Mouse (Mus musculus) splenic B cell, adult 2 months (primary cell): ENCODE measurements at regions not wholly inside any gene's neighbourhood (a gene's known extent, or its start where the extent isn't known, plus 50 kb on each side); places are given as distances from the start of the nearest gene placed in this dataset.
A peak's percentile ranks its signal among the peaks of the same experiment; 100 is the strongest.

Source experiments
- DNase-seq: peaks from one replicate; pipeline ENCODE4 v3.0.0-alpha.2; 2011; ENCODE audit warnings: low read depth, low spot score
- H3K27me3 ChIP-seq: 2 replicates; pipeline ENCODE4 v1.6.1; 2012; ENCODE audit warnings: mild to moderate bottlenecking, low read length, moderate library complexity, mixed read lengths; ENCODE audit not compliant: control insufficient read depth, poor library complexity, insufficient read depth, severe bottlenecking
- H3K36me3 ChIP-seq: 2 replicates; pipeline ENCODE4 v1.6.1; 2012; ENCODE audit warnings: mild to moderate bottlenecking, low read length, moderate library complexity, mixed read lengths; ENCODE audit not compliant: control insufficient read depth, poor library complexity, insufficient read depth, severe bottlenecking

GRCm38 (mm10) chr7:117795035-117795434 lies 321.0 kb downstream of the Rps15a start:
- no peak for DNase-seq

GRCm38 (mm10) chr7:117793991-117794390 lies 322.0 kb downstream of the Rps15a start:
- no peak for DNase-seq

More at GRCm38 (mm10) chr7:117795035-117795434, 321.0 kb downstream of the Rps15a start:
- no peaks in the 10 kb centered on the region; the same call in 1 of the 2 replicates for H3K27me3 ChIP-seq
- H3K36me3 ChIP-seq, result no peaks in the 10 kb centered on the region

GRCm38 (mm10) chr7:117792456-117792855 lies 323.5 kb downstream of the Rps15a start:
- no peak for DNase-seq
- H3K36me3 ChIP-seq, result no peaks in the 10 kb centered on the region
- H3K27me3 ChIP-seq, result no peaks in the 10 kb centered on the region

More at GRCm38 (mm10) chr7:117793991-117794390, 322.0 kb downstream of the Rps15a start:
- no peaks in the 10 kb centered on the region for H3K27me3 ChIP-seq
- no peaks in the 10 kb centered on the region for H3K36me3 ChIP-seq

- Histone ChIP-seq H3K36me3 (no peaks in the 10 kb centered on the region), H3K27me3 (no peaks in the 10 kb centered on the region)
- DNase-seq, result no peak
Measured at GRCm38 (mm10) chr7:117778996-117779395, 337.0 kb downstream of the Rps15a start.

GRCm38 (mm10) chr7:117777921-117778320 lies 338.1 kb downstream of the Rps15a start:
- Histone ChIP-seq H3K27me3 (no peaks in the 10 kb centered on the region), H3K36me3 (no peaks in the 10 kb centered on the region)
- DNase-seq, result no peak

- no peaks in the 10 kb centered on the region for H3K36me3 ChIP-seq
- H3K27me3 ChIP-seq, result no peaks in the 10 kb centered on the region
- DNase-seq, result peak; percentile 24
Measured at GRCm38 (mm10) chr7:117771836-117772235, 344.2 kb downstream of the Rps15a start.

- H3K36me3 ChIP-seq, result no peaks in the 10 kb centered on the region
- H3K27me3 ChIP-seq, result no peaks in the 10 kb centered on the region
- DNase-seq, result no peak
Measured at GRCm38 (mm10) chr7:117759506-117759905, 356.5 kb downstream of the Rps15a start.

GRCm38 (mm10) chr7:117757033-117757432 lies 359.0 kb downstream of the Rps15a start:
- H3K27me3 ChIP-seq, result no peaks in the 10 kb centered on the region
- no peaks in the 10 kb centered on the region for H3K36me3 ChIP-seq
- DNase-seq, result no peak

- no peak for DNase-seq
- Histone ChIP-seq H3K36me3 (no peaks in the 10 kb centered on the region), H3K27me3 (no peaks in the 10 kb centered on the region)
Measured at GRCm38 (mm10) chr7:117755830-117756229, 360.2 kb downstream of the Rps15a start.

GRCm38 (mm10) chr7:117753296-117753695 lies 362.7 kb downstream of the Rps15a start:
- DNase-seq, result no peak
- H3K36me3 ChIP-seq, result no peaks in the 10 kb centered on the region
- H3K27me3 ChIP-seq, result no peaks in the 10 kb centered on the region

- H3K27me3 ChIP-seq, result no peaks in the 10 kb centered on the region
- no peak for DNase-seq
- no peaks in the 10 kb centered on the region for H3K36me3 ChIP-seq
Measured at GRCm38 (mm10) chr7:117752302-117753185, 363.4 kb downstream of the Rps15a start.

GRCm38 (mm10) chr7:117747991-117748390 lies 367.2 kb downstream of the Xylt1 start:
- no peak for DNase-seq
- no peaks in the 10 kb centered on the region for H3K36me3 ChIP-seq
- H3K27me3 ChIP-seq, result no peaks in the 10 kb centered on the region; the same call in 1 of the 2 replicates

- Histone ChIP-seq H3K36me3 (no peaks in the 10 kb centered on the region), H3K27me3 (no peaks in the 10 kb centered on the region; the same call in 1 of the 2 replicates)
- no peak for DNase-seq
Measured at GRCm38 (mm10) chr7:117746393-117746792, 365.6 kb downstream of the Xylt1 start.

GRCm38 (mm10) chr7:117739706-117740105 lies 358.9 kb downstream of the Xylt1 start:
- no peaks in the 10 kb centered on the region for H3K27me3 ChIP-seq
- no peak for DNase-seq
- H3K36me3 ChIP-seq, result no peaks in the 10 kb centered on the region

- no peak for DNase-seq
- Histone ChIP-seq H3K27me3 (no peaks in the 10 kb centered on the region), H3K36me3 (no peaks in the 10 kb centered on the region)
Measured at GRCm38 (mm10) chr7:117735699-117736020, 354.9 kb downstream of the Xylt1 start.
